Mouse (Mus musculus): Measurements from ENCODE around the gene Phc1.

DNA sequence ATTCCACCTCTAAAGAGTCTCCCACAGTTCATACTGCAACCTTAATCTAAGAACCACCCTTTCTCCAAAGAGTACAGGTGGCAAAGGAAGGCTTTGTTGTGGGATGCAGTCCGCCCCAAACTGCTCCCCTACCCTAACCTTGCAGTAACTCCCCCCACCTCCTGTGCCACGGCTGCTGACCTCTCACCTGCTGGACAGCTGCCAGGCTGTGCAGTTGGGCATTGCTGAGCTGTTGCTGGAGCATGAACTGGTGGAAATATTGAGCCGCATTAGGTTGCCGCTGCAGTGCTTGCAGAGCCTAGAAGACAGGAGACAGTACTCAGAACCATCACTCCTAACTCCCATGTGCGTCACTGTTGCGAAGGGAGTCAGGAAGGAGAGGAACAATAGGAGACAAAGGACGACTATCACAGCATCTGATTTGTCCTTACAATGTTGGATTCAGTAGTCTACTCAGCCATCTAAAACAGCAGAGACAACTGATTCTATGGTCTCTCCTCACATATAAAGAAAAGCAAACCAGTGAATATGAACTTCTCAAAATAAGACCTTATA lies 5.5 kb downstream of the Phc1 start:
- TF ChIP-seq CTCF (IDR thresholded peaks at IDR 0.05; ENCODE audit: insufficient read depth, low read depth, low read length) (no peak), POLR2A (IDR thresholded peaks at IDR 0.05; ENCODE audit: insufficient read depth, low read depth, low read length) (no peak)

All from olfactory bulb, adult 2 months (tissue).